Mouse (Mus musculus) left cerebral cortex, adult 11 months (tissue): ENCODE results near the gene Ppp2r1b.

Source experiments
- DNase-seq: peaks from one replicate; pipeline ENCODE4 v3.0.0; 2022; ENCODE audit warnings: low spot score

Gene Ppp2r1b

DNA sequence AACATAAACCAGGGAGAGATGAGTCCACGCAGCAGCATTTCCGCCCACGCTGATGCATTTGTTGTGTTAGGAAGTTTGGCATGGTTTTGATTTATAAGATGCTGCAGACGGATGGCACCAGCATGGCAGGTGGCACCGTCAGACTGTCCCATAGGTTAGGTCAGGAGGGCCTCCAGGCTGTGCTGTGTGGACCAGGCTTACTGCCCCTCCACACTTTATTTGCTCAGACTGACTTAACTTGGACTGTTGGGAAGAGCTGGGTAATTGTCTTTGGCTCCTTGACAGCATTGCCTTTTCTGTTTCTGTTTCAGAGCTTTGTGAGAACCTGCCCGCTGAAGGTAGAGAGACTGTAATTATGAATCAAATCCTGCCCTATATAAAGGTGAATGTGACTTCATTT, 21.9 kb downstream of the Ppp2r1b start:
- no peak for DNase-seq

DNA sequence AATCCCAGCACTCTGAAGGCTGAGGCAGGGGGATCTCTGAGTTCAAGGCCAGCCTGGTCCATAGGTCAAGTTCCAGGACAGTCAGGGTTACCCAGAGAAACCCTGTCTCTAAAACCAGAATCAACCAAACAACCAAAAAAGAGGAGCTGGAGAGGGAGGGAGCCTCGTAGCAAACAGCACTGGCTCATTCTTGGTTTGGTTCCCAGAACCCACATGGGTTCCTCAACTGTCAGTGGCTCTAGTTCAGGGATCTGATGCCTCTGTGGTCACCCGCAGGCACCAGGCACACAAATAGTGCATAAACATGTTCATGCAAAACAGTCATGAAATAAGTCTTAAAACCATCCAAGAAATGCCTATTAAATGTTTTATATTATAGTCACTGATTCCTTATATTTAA, 23.1 kb downstream of the Ppp2r1b start:
- no peak for DNase-seq

DNA sequence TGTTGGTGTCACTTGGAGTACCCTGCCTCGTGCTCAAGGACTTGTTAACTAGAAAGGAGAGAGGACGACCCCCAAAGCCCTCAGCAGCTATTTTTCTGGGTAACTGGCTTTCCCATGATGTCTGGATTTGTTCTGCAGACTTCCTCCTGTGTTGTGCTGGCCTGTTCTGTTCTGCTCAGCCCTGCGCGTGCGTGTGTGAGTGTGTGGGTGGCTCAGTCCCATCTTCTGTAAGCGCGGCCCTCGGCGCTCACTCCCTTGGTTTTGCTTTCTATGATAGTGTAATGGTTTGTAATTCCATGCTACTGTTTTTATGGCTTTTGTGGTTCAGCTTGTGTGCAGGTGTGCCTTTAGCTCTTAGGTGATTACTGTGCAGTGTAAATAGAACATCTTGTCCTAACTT, 28.1 kb downstream of the Ppp2r1b start:
- DNase-seq: no peak

DNA sequence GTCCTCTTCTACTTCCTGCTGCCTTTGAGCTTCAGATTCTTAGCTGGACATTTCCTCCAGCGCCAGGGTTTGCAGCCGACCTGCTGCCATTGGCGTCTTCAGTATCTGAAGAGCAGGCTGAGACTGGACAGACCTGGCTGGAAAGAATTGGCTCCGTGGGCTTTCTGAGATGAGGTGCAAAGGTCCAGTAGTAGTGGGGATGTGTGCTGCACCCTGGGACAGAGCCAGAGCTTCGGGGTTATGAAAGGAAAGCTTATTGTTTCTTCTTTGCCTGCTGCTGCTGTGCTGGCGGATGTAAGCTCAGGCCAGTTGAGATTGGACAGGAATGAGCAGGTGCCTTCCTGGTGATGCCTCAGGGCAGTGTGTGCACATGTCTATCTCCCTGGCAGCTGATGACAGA, 28.9 kb downstream of the Ppp2r1b start:
- no peak for DNase-seq

DNA sequence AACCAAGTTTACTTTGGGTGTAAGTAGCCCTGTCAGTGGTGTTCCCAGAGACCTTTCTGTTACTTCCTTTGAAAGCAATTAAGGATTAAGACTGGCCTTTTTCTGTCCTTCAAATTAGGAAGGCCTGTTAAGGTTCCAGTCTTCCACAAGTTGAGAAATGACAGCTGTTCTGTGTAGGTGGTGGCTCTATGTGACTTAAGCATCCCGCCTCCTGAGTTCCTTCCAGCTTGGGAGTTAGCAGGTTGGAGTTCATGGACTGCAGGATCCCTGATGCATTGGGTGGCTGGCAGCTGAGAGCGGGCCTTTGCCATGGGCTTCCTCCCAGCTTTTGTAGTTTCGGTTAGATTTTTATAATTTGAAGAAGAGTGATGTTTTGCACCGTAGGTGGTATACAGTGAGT, 30.4 kb downstream of the Ppp2r1b start:
- no peak for DNase-seq

DNA sequence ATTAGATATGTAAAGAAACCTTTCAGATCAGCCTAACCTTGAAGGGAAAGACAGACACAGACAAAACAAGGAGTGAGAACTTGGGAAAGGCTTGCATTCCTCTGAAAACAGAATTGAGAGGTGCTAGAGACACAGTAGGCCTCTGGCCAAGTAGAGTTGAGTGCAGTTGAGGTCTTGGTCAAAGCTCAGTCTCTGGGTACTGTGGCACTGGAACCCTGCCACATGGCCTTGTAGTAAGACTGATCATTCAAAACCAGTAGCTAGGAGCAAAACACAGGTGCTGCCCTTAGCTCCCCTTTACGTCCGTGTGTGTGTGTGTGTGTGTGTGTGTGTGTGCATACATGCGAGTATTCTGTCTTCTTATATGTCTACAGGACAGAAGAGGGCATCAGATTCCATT, 31.2 kb downstream of the Ppp2r1b start:
- DNase-seq: no peak

DNA sequence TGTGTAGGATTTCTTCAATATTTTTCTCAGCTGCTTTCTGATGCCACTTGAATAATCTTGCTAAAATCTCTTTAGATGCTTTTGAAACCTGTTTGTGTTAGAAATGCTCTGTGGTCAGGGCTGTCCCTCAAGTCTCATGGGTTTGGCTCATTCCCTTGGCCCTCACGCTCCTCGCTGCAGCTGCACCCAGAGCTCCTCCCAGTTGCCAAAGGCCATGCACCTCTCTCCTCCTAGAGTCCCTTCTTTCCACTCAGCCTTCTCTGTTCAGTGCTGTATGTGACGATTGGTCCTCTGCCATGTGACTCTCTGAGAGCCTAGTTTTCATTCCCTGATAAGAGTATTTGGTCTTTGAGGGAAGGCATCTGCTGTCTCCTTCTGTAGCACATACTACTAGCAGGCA, 32.3 kb downstream of the Ppp2r1b start:
- DNase-seq: no peak

DNA sequence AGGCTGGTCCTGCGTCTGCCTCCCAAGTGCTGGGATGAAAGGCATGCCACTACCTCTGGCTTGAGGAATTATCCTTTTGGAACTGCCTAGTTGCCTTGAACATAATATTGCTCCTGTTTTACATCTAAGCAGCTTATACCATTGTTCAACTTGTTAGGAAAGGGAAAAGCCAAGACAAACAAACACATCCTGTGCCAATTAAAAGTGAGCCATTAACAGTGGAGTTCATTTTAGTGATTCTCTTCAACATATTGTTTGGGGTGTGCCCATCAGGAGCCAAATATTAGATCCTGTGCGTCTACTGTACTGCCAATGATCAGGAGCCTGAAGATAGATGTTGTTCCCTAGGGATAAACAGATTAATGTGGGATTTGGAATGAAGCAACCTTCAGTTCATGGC, 37.1 kb downstream of the Ppp2r1b start:
- DNase-seq: no peak

DNA sequence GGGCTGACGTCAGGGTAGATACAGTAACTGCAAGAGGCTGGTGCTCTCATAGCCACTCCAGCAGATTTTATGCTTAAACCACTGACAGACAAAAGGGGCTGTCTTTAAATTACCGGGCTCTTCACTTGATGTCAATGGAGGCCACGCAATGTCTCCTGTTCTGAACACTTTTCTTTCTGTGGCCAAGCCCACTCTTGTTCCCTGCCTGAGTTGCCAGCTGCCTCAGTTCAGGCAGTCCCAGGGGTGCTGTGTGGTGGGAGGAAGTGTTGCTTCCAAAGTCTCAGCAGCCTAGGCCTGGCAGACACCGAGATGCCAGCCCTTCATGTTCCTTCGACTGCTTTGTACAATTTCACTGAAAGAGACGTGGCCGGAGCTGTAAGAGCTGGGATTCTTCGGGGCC, 39.0 kb downstream of the Ppp2r1b start:
- no peak for DNase-seq

DNA sequence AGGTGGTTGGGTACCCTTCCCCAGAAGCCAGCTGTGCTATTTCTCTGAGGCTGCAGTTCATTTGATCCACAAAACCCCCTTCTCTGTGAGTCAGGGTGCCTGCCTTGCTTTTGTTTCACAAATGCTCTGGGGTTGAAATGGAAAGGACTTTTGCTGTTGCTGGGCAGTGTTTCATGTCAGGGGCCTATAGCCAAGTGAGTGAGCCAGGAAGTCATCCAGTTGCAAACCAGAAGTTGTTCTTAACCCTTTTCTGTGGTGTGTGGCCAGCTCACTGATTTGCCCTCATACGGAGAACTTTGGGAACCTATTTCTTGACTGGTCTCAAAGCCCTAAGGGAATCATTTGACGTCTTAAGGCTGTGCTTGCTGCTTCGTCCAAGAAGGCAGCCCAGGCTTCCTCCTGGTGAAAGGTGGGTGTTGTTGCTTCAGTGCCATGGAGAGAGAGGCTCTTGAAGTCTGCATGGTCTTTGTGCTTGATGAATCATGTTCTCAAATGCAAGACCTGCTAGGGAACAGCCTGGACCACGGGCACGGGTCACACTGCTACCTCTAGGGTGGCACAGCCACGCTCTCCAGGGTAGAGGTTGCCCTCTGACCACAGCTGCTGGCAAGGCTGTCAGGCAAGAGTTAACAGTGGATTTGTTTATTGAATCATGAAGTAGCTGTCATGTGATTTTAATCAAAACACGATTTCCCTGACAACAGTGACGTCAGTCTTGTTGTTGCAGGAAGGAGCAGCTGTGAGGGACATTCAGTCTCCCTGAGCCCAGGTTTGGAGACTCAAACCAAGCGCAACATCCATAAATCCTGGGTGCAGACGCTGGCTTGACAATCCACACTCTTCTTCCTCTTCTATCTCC, 39.9 kb downstream of the Ppp2r1b start:
- DNase-seq: peak; percentile 51

DNA sequence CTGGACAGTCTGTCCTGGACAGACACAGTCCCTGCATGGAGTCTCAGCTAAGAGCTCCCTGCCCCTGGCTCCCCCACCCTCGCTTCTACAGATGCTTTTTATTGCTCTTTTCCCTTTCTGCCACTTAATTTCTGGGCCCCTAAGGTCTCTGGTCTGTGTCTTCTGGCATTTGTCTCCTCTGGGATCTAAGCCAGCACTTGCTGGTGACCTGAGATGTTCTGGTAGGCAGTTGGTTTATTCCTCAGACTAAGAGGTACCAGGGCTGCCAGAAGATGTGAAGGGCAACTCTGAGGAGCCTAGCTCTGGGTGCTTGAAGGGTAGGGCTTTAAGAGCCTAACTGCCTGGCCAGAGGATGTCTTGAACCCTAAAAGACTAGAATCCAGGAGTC, 40.5 kb downstream of the Ppp2r1b start:
- DNase-seq: no peak

DNA sequence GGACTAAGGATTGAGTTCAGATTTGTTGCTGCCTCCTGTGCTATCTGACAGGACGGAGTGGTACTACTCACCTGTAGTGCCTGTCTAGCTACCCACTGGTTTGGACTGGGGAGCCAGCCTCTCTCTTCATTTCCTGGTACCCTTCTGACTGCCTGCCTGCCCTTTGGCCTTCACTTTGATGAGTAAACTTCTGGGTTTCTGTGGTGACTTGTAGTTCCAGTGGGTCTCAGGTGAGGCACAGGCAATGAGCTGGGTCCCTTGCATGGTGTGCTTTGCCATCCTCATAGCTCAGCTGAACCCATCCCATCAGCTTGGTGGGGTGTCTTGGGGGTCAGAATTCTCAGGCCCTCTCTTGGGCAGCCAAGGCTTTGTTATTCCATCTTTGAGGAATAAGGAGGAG, 41.8 kb downstream of the Ppp2r1b start:
- no peak for DNase-seq

DNA sequence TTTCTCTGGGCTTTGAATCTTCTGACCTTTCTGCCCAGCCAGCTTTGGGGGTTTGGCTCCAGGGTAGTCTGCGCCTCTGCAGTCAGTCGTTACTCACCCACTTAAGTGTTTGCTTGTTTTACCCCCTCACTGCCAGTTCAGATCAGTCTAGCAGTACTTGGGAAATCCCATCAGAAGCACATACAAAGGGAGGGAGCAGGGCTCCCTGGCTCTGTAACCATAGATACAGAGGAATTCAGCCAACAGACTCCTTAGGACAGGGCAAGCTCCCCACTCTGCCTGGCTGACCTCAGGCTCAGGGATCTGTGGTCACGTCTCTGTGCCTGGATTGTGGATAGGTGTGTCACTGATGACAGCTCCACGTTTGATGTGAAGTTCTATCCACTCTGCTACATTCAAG, 42.2 kb downstream of the Ppp2r1b start:
- DNase-seq: no peak

DNA sequence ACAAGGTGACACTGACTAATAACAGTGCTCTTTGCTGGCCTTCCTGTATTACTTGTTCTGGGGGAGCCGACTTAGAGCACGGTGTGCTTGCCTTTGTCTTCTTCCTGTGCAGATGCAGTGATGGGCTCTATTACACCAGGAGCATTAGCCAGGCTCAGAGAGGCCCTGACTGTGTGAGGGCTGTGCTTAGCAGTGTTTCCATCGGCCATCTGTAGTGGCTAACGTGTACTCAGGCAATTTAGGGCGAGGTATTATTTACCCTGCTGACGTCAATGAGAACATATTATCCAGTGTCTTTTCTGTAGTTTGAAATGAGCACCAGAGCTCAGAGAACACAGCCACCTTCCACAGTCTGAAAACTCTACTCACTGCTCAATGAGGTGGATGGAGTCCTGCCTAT, 44.1 kb downstream of the Ppp2r1b start:
- no peak for DNase-seq

DNA sequence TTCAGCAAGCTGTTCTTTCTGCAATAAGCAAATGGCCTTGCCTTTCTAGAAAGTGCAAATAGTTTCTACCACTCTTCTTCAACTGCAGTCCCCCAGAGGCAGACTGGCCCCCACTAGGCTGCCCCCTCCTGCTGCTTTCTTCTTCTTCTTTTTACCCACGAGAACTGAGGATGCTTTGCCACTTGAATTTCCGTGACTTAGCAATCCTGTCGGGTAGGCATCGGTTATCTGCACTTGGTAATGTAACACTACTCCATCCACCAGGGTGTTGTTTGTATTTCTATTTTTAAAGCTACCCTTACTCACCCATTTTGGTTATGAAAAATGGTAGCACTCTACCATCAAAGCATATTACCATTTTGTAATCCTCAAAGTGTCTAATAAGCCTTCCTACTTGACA, 44.9 kb downstream of the Ppp2r1b start:
- no peak for DNase-seq

DNA sequence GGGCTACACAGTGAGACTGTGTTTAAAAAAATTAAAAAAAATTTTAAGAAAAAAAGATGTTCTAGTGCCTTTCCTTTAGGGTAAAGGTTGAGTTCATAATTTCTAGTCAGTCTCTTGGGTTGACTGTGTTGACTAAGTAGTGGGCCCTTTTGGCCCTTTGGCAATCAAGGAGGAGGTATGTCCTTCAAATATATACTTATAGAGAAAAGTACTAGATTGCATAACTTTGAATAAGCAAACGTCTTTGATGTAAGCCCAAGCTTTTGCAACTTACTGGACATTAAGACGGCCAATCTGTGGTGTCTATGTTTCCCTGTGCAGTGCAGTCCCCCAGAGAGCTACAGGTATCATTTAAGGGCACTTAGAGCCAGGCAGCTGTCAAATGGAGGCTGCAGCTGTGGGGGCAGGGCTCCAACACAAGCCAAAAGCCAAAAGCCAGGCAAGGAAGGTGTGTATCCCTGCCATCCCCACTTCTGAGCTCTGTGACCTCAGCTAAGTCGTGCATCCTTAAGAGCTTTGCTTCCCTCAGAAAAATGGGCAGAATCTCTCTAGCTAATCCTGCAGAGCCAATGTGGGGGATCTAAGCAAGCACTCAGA, 45.5 kb downstream of the Ppp2r1b start:
- no peak for DNase-seq

DNA sequence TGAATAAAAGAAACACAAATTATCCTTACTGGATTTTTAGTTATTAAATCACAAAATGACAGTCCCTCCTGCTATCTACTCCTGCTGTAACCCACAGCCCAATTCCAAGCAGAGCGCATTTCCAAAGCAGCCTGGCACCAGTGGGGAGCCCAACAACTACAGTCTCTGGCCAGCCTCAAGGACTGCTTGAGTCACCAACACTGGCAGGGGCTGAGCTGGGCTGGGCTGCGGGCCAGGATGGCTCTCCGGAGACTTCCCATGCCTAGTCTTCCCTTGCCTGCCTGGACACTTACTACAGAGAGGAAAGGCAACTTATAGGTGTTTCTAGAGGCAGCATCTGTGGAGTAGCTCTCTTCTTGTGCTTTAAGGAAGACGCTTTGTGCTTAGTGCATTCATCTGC, 48.6 kb downstream of the Ppp2r1b start:
- DNase-seq: no peak

DNA sequence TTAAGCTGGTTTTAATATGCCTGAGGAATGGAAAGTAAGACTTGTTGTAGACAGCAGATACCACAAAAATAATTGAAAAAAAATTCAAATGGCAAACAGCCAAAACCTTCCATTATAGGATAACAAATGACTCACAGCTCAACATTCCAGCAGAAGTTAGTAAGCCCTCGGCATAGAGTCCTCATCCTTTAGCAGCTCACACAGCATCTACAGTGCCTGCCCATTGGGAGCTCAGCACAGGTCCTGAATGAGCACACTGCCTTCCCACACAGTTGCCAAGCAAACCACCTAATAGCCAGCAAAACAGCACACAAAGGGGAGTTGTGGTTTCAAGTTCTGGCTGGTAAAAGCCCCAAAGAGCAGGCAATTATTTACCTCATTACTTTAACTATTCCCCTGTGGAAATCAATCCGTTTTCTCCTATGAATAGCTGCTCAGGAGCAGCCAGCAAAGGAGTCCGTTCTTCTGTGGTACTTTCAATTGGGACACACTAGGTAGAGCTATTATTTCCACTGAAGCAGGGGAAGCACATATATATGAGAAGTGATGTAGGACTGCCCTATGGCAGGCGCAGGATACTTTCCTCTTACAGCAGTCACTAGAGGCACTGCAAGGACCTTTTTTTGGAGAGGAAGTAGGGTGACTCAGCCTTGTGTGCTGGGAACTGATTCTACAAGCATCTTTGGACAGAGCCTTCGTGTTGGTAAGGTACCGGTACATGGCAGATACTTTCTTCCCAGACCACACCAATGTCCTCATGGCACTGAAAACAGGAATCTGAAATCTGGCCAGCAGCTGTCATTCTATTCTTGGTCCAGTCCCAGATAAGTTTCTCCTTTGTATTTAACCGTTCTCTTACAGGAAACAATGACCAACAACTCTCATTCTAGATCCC, 55.2 kb downstream of the Ppp2r1b start:
- no peak for DNase-seq

DNA sequence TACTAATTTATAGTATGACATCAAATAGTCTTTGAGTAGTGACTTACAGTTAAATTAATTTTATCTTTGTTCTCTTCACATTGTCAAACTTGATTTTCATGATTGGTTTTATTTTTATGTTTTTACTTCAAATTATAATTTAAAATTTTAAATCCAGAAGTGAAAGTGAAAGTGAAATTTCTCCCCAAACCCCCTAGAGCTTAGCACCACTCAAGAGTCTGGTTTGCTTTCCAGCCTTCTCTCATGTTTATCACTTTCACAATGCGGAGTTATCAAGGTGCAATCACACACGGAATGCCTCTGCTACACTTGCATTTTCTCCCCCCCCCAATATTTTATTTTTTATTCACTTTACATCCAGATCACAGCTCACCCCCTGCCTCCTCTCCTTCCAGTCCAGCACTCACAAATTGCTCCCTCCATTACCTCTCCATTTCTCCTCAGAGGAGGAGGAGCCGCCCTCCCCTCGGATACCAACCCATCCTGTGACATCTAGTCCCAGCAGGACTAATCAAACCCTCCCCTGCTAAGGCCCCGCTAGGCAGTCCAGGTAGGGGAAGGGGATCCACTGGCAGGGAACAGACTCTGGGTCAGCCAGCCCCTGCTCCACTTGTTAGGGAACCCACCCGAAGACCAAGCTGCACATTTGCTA, 59.2 kb downstream of the Ppp2r1b start:
- DNase-seq: no peak

DNA sequence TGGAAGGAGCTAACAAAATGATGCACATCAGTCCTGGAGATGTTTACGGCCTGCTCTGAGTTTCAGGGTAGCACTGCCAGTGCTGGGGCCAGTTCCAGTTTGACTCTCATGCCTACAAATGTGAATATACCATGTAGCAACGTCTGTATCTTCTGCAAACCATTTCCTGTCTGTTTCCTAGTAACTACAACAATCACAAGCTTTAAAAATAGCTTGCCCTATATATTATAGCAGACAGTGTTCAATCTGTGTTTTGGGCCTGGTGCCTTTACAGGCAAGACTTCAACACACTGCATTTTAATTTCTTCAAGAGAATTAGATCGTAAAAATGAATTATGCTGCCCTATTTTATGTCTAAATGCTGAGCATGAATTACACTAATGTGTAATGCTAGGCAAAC, 60.2 kb downstream of the Ppp2r1b start:
- DNase-seq: no peak

DNA sequence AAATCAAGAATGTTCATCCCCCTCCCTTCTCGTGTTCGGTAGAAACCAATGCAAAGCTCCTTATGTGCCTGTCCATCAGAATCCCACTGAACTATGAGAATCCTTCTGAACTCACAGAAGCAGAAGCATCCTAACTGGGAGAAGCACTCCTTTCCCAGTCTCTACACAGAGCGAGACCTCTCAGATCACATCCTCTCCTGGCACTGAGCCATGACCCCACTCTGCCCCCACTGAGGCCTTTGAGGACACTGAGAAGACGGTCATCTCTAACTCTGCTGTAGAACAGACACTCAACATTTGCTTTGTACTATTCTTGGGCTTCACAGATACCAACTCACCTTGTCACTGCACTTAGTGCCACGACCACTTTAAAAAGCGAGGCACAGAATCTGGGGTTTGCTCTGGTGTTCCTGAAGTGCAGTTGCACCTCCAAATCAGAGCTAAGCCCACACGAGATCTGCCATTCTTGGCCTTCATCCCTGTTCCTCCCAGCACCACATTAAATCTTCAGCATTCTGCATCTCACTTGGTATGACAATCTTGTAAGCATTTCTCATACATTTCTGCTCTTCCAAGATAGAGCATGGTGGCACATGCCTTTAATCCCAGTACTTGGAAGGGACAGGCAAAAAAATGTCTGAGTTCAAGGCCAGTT, 66.9 kb downstream of the Ppp2r1b start:
- DNase-seq: no peak

DNA sequence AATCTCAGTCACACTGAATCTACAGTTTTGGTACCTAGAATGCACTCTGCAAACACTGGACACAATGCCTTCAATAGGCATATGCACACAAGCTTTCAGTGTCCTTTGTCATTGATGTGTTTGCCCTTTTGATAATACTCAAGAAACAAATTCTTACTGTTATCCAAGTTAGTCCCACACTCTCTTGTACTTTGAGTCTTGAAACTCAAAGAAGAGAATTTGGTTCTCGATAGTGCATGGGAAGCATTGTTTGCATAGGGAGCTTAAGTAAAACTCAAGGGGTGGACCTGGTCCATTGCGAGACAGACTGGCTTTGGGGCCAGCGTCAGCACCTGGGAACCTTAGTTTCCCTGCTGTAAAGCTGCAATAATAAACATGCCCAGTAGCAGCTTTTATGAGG, 73.0 kb downstream of the Ppp2r1b start:
- no peak for DNase-seq
